Mouse (Mus musculus) ES-Bruce4 (cell line): ENCODE results near the gene Ppfia2.

ENCODE experiments used
- CTCF ChIP-seq: IDR thresholded peaks from one replicate; pipeline ENCODE4 v1.8.1; 2011; ENCODE audit warnings: low read depth, low read length
- EP300 ChIP-seq: IDR thresholded peaks from 2 replicates; pipeline ENCODE4 v1.6.1; 2011; ENCODE audit warnings: low read depth, low read length; ENCODE audit not compliant: insufficient read depth
- POLR2A ChIP-seq: IDR thresholded peaks from one replicate; pipeline ENCODE4 v1.8.1; 2011; ENCODE audit warnings: low read length; ENCODE audit not compliant: insufficient read depth

DNA sequence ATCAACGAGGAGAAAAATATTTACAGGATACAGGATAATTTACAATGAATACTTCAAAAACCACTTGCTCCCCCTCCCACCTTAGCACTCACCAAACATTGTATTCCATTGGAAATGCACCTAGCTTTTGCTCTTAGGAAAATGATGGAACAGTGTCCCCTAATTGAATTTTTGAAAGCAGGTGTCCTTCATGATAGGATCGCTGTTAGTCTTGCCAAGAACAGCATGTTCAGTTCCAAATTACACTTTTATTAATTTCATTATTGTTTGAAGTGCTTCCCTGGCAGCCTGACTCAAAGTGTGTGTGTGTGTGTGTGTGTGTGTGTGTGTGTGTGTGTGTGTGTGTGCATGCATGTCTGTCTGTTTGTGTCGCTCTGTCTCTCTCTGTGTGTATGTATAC, 140.1 kb downstream of the Ppfia2 start:
- TF ChIP-seq POLR2A (no peak), CTCF (no peak), EP300 (no peak)
